Mouse (Mus musculus) heart, embryonic 11.5 days (tissue): ENCODE data around the gene Prr23a3. TPM values are rescaled to one million over a fixed set of nuclear protein-coding genes. Genes with fewer than 3 reads are reported as not detected.

Experiments
- ATAC-seq: fragments of 200-750 bp; cut with Nextera tagmentation; replicated peaks from 2 replicates; pipeline ENCODE4 v1.8.0; 2017; ENCODE audit warnings: moderate library complexity; ENCODE audit not compliant: insufficient number of reproducible peaks, low FRiP score, low TSS enrichment
- H3K27ac ChIP-seq: fragments of 300-500 bp; sonication (generic); 2 replicates; pipeline ENCODE4 v1.5.1; 2014; ENCODE audit warnings: mild to moderate bottlenecking, low read depth, low read length
- H3K27me3 ChIP-seq: fragments of 300-500 bp; sonication (generic); 2 replicates; pipeline ENCODE4 v1.6.1; 2014; ENCODE audit warnings: mild to moderate bottlenecking, low read length, mixed read lengths; ENCODE audit not compliant: control insufficient read depth, insufficient read depth
- H3K36me3 ChIP-seq: fragments of 300-500 bp; sonication (generic); 2 replicates; pipeline ENCODE4 v1.6.1; 2014; ENCODE audit warnings: mild to moderate bottlenecking, low read length, moderate library complexity, mixed read lengths; ENCODE audit not compliant: control insufficient read depth, insufficient read depth
- H3K4me1 ChIP-seq: fragments of 300-500 bp; sonication (generic); 2 replicates; pipeline ENCODE4 v1.6.1; 2014; ENCODE audit warnings: low read length; ENCODE audit not compliant: control insufficient read depth, insufficient read depth
- H3K4me2 ChIP-seq: fragments of 300-500 bp; sonication (generic); 2 replicates; pipeline ENCODE4 v1.6.1; 2014; ENCODE audit warnings: mild to moderate bottlenecking, moderate library complexity
- H3K4me3 ChIP-seq: fragments of 300-500 bp; sonication (generic); 2 replicates; pipeline ENCODE4 v1.5.1; 2014; ENCODE audit warnings: low read depth, low read length
- H3K9ac ChIP-seq: fragments of 300-500 bp; sonication (generic); 2 replicates; pipeline ENCODE4 v1.6.1; 2014; ENCODE audit warnings: mild to moderate bottlenecking, low read depth, low read length, moderate library complexity
- H3K9me3 ChIP-seq: fragments of 300-500 bp; sonication (generic); replicated peaks from 2 replicates; pipeline ENCODE4 v1.6.1; 2016; ENCODE audit warnings: low read length; ENCODE audit not compliant: control insufficient read depth
- WGBS: fragments of 180-500 bp; shearing (Covaris S2); extraction: QIAGEN DNeasy Blood & Tissue Kit; methylation state at CpG from one replicate; pipeline ENCODE4 v1.1.7; 2014; ENCODE audit not compliant: insufficient replicate concordance; 5-methylcytosine and 5-hydroxymethylcytosine counted together
- polyA plus RNA-seq: library from polyadenylated mRNA; unstranded; fragments of >200 nt; fragmentation: Nextera tagmentation; extraction: Ambion mirVana; gene quantifications from 2 replicates; pipeline ENCODE4 v1.2.1, GENCODE M21; 2014

The Prr23a3 gene
- not detected in 2 replicates for polyA plus RNA-seq

GRCm38 (mm10) chr9:98864571-98864970, at the start of gene Prr23a3:
Prr23a3 (plus strand) TSS chr9:98864767.
- peaks cover 17% of the 10 kb centered on the region for H3K27me3 ChIP-seq
- H3K27ac ChIP-seq: no peak within 1 kb of the TSS
- peak within 1 kb of the TSS; percentile 42 for H3K4me2 ChIP-seq
- no peaks in the 10 kb centered on the region for H3K4me1 ChIP-seq
- H3K9ac ChIP-seq: no peak within 1 kb of the TSS
- no peaks in the 10 kb centered on the region for H3K36me3 ChIP-seq
- WGBS: 40% methylated on average over 22 of the region's 22 CpGs
- no peak; the same call in 1 of the 2 replicates for ATAC-seq
- peak within 1 kb of the TSS; percentile 26 for H3K4me3 ChIP-seq
- H3K9me3 ChIP-seq: no peaks in the 10 kb centered on the region

DNA sequence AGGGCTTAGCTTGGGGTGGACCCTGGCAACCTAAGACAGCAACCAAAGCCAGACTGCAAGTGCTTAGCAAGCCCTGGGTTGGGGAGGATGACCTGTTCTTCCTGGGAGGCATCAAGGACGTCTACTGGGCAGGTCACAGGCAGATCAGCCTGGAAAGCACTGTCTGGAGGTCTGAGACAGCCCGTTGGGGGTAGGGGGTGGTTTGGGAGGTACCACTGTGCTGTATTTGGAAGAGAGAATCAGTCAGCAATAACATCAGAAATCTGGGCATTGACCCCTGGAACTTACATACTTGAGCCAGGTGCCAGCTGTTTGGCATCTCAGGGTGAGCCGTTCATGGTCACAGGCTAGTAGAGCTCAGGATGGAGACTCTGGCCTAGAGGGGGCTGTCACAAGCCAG, 48.5 kb upstream of the Prr23a3 start:
- Histone ChIP-seq H3K27me3 (0 out of 2 replicates have a peak, but pooled peaks cover 4% of the 10 kb centered on the region), H3K4me2 (no peak overlapping the region), H3K4me1 (no peaks in the 10 kb centered on the region), H3K36me3 (no peaks in the 10 kb centered on the region), H3K4me3 (no peak overlapping the region), H3K9ac (no peak overlapping the region), H3K27ac (no peak overlapping the region), H3K9me3 (no peaks in the 10 kb centered on the region)
- ATAC-seq: no peak
- WGBS: 67% methylated on average over 3 of the region's 3 CpGs

DNA sequence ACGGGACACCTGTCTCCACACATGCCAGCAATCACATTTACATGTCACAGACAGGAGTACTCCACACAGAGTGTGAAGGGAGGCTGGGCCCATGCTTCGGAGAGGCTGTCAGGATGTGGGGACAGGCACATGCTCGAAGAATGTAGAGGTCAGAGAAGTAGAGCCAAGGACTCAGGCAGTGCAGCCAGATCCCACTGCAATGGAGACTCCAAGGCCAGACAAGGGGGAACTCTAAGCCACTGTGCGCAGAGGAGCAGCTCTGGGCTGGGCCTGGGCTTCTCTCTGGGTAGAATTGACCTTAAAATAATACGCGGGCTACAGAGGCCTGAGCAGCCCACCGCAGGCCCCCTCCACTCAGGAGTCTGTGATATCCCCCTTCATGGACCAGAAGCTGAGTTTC, 47.0 kb upstream of the Prr23a3 start:
- H3K4me1 ChIP-seq: no peaks in the 10 kb centered on the region
- 76% methylated on average over 7 of the region's 7 CpGs for whole genome bisulfite sequencing
- 0 out of 2 replicates have a peak, but pooled peaks cover 4% of the 10 kb centered on the region for H3K27me3 ChIP-seq
- H3K4me3 ChIP-seq: no peak overlapping the region
- H3K9ac ChIP-seq: no peak overlapping the region
- no peak overlapping the region for H3K4me2 ChIP-seq
- no peak overlapping the region for H3K27ac ChIP-seq
- no peaks in the 10 kb centered on the region for H3K36me3 ChIP-seq
- no peak for ATAC-seq
- H3K9me3 ChIP-seq: no peaks in the 10 kb centered on the region

GRCm38 (mm10) chr9:98818971-98819370, 45.6 kb upstream of the Prr23a3 start:
- Histone ChIP-seq H3K27me3 (no peaks in the 10 kb centered on the region), H3K9me3 (no peaks in the 10 kb centered on the region), H3K4me2 (no peak overlapping the region), H3K4me3 (no peak overlapping the region), H3K9ac (no peak overlapping the region), H3K36me3 (no peaks in the 10 kb centered on the region), H3K27ac (no peak overlapping the region), H3K4me1 (no peaks in the 10 kb centered on the region)
- 62% methylated on average over 5 of the region's 5 CpGs for WGBS
- ATAC-seq: no peak

DNA sequence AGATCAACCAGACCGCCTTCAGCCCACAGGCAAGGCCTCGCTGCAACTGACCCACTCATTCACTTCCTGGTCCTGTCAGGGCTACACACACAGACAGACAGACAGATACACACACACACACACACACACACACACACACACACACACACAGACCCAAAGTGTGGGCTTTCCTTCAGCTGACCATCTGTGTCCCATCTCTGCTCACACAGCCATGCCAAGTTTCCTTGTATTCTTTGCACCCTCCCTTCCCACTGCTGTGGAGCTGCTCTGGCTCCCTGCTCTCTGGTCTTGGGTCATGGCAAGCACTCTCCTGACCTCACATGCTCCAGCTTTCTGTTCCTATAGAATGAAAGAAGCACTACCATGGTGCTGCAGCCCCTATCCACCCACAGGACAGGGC, 45.1 kb upstream of the Prr23a3 start:
- H3K4me3 ChIP-seq: no peak overlapping the region
- no peak overlapping the region for H3K4me2 ChIP-seq
- H3K27ac ChIP-seq: no peak overlapping the region
- H3K27me3 ChIP-seq: no peaks in the 10 kb centered on the region
- no peaks in the 10 kb centered on the region for H3K36me3 ChIP-seq
- no peak overlapping the region for H3K9ac ChIP-seq
- H3K4me1 ChIP-seq: no peaks in the 10 kb centered on the region
- 95% methylated on average over 2 of the region's 2 CpGs for WGBS
- no peak for ATAC-seq
- H3K9me3 ChIP-seq: no peaks in the 10 kb centered on the region

GRCm38 (mm10) chr9:98820461-98820860, 44.1 kb upstream of the Prr23a3 start:
- ATAC-seq: no peak
- Histone ChIP-seq H3K9me3 (no peaks in the 10 kb centered on the region), H3K9ac (no peak overlapping the region), H3K27me3 (no peaks in the 10 kb centered on the region), H3K4me2 (no peak overlapping the region), H3K27ac (no peak overlapping the region), H3K36me3 (no peaks in the 10 kb centered on the region), H3K4me3 (no peak overlapping the region), H3K4me1 (no peaks in the 10 kb centered on the region)
- WGBS: 86% methylated on average over 4 of the region's 4 CpGs

- Histone ChIP-seq H3K4me3 (no peak overlapping the region), H3K27me3 (no peaks in the 10 kb centered on the region), H3K9me3 (no peaks in the 10 kb centered on the region), H3K36me3 (no peaks in the 10 kb centered on the region), H3K4me2 (no peak overlapping the region), H3K4me1 (no peaks in the 10 kb centered on the region), H3K9ac (no peak overlapping the region), H3K27ac (no peak overlapping the region)
- no peak for ATAC-seq
Observed at GRCm38 (mm10) chr9:98821067-98821466, 43.5 kb upstream of the Prr23a3 start.

- Histone ChIP-seq H3K27ac (no peak overlapping the region), H3K27me3 (no peaks in the 10 kb centered on the region), H3K4me3 (no peak overlapping the region), H3K9ac (no peak overlapping the region), H3K36me3 (no peaks in the 10 kb centered on the region), H3K4me2 (no peak overlapping the region), H3K4me1 (no peaks in the 10 kb centered on the region), H3K9me3 (no peaks in the 10 kb centered on the region)
- 80% methylated on average over 7 of the region's 7 CpGs for WGBS
- no peak for ATAC-seq
Observed at GRCm38 (mm10) chr9:98823805-98824204, 40.8 kb upstream of the Prr23a3 start.

DNA sequence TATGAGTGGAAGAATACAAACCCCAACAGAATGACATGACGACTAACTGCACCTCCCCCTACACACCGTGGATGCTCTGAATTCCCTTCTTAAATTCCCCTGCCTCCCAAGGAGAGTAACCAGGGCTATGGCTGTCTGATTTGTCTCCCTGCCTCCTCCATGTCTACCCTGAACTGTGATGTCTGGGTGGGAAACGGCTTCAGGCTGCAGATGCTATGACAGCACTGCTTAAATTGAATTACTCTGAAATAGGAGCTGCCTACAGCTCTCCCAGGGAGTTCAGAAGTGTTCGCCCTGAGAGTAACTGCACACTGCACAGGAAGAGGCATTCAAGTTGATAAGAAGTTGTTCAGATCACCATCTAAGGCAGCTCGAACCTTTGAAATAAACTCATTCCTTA, 35.1 kb upstream of the Prr23a3 start:
- no peaks in the 10 kb centered on the region for H3K4me1 ChIP-seq
- H3K9ac ChIP-seq: no peak overlapping the region
- no peaks in the 10 kb centered on the region for H3K9me3 ChIP-seq
- H3K36me3 ChIP-seq: no peaks in the 10 kb centered on the region
- no peak overlapping the region for H3K4me3 ChIP-seq
- ATAC-seq: no peak
- no peak overlapping the region for H3K4me2 ChIP-seq
- no peaks in the 10 kb centered on the region for H3K27me3 ChIP-seq
- WGBS: 39% methylated on average over 5 of the region's 5 CpGs
- H3K27ac ChIP-seq: no peak overlapping the region
